9 mouse cellular contexts compared by ENCODE assay signal in genomic region chr11:106273811-106274210, GRCm38 (mm10). TPM values are rescaled to one million over a fixed set of nuclear protein-coding genes. Genes with fewer than 3 reads are reported as not detected.
DNase-seq lines count a peak whose midpoint lies in the region; ATAC-seq and TF ChIP-seq lines count a peak whose summit lies in the region.
"Had no signal": no experiment of that assay in that cellular context is flagged by ENCODE, and none has a peak within 500 bp of the region (broad histone marks: within the 10 kb centered on the region; RNA-seq: fewer than 3 reads in every experiment).

No protein-coding gene starts in this region.

- no peak for TF ChIP-seq CTCF in liver, postnatal 0 days (IDR thresholded peaks at IDR 0.05; ENCODE audit: low read depth)

- in situ Hi-C loops in ES-E14 (cut with MboI; ENCODE audit: low sequenced_read_pairs in 2 of 2, unreplicated experiment in 2 of 2): no loop called here

- no peak for DNase-seq in heart, adult 18-20 months
- DNase-seq in ES-E14 (ENCODE audit: low read depth, low spot score): no peak
- no peak for DNase-seq in liver, postnatal 0 days
- no peak for DNase-seq in cerebellum, postnatal 36 days
- DNase-seq in right cerebral cortex, adult 2 months (ENCODE audit: low spot score in 2 of 2): no peak
- no peak for DNase-seq in right cerebral cortex, adult 18-20 months

- H3K27ac ChIP-seq in heart, embryonic 14.5 days (replicated peaks in 1 of 2; ENCODE audit: control insufficient read depth in 1 of 2, insufficient read depth in 1 of 2, low read depth in 2 of 2, low read length in 2 of 2): no peak overlapping the region
- no peak overlapping the region; the same call in 1 of the 2 replicates for H3K27ac ChIP-seq in ES-E14 (ENCODE audit: insufficient read depth, low read depth, low read length, poor library complexity, severe bottlenecking)
- H3K27ac ChIP-seq in forebrain, embryonic 15.5 days (replicated peaks): peak overlapping the region; percentile 74; the same call in 1 of the 2 replicates
- peak overlapping the region; percentile 85; the same call in 1 of the 2 replicates for H3K27ac ChIP-seq in liver, postnatal 0 days (ENCODE audit: low read depth)

- peaks cover 3% of the 10 kb centered on the region; the same call in 1 of the 2 replicates for H3K36me3 ChIP-seq in heart, embryonic 14.5 days (ENCODE audit: control insufficient read depth, insufficient read depth, low read length)
- H3K36me3 ChIP-seq in ES-E14 (ENCODE audit: control insufficient read depth, insufficient read depth, low read length, poor library complexity, severe bottlenecking): no peaks in the 10 kb centered on the region
- H3K36me3 ChIP-seq in forebrain, embryonic 15.5 days: no peaks in the 10 kb centered on the region
- H3K36me3 ChIP-seq in liver, postnatal 0 days (replicated peaks; ENCODE audit: insufficient read depth, low read length): no peaks in the 10 kb centered on the region

- WGBS in heart, embryonic 14.5 days: 96% methylated on average over 6 of the region's 6 CpGs
- WGBS in forebrain, embryonic 15.5 days: 95% methylated on average over 6 of the region's 6 CpGs
- WGBS in liver, postnatal 0 days (ENCODE audit: insufficient replicate concordance): 86% methylated on average over 6 of the region's 6 CpGs

- no peaks in the 10 kb centered on the region for H3K27me3 ChIP-seq in heart, embryonic 14.5 days (ENCODE audit: control insufficient read depth, insufficient read depth, low read length)
- H3K27me3 ChIP-seq in forebrain, embryonic 15.5 days: no peaks in the 10 kb centered on the region
- no peaks in the 10 kb centered on the region for H3K27me3 ChIP-seq in liver, postnatal 0 days (ENCODE audit: insufficient read depth, low read length)

- H3K4me3 ChIP-seq in heart, embryonic 14.5 days (ENCODE audit: control insufficient read depth in 1 of 2, insufficient read depth in 1 of 2, low read depth in 1 of 2, low read length in 2 of 2): no peak overlapping the region
- H3K4me3 ChIP-seq in ES-E14 (ENCODE audit: insufficient read depth in 1 of 2, low read depth in 1 of 2, low read length in 2 of 2, poor library complexity in 1 of 2, severe bottlenecking in 1 of 2): peak overlapping the region; percentile 58 to 78; a peak in 3 of 4 replicates
- H3K4me3 ChIP-seq in forebrain, embryonic 15.5 days: no peak overlapping the region
- no peak overlapping the region for H3K4me3 ChIP-seq in liver, postnatal 0 days (ENCODE audit: low read depth, low read length)

- TF ChIP-seq EP300 in liver, postnatal 0 days (IDR thresholded peaks at IDR 0.05; ENCODE audit: low read depth): no peak

- no peaks in the 10 kb centered on the region for H3K9me3 ChIP-seq in heart, embryonic 14.5 days (ENCODE audit: control insufficient read depth, low read length)
- H3K9me3 ChIP-seq in ES-E14 (ENCODE audit: control insufficient read depth, insufficient read depth, low read depth, low read length): no peaks in the 10 kb centered on the region
- no peaks in the 10 kb centered on the region for H3K9me3 ChIP-seq in forebrain, embryonic 15.5 days
- no peaks in the 10 kb centered on the region for H3K9me3 ChIP-seq in liver, postnatal 0 days (ENCODE audit: low read length)

- no peak overlapping the region for H3K9ac ChIP-seq in heart, embryonic 14.5 days (ENCODE audit: low read length)
- H3K9ac ChIP-seq in ES-E14 (ENCODE audit: insufficient read depth, low read depth, low read length, poor library complexity, severe bottlenecking): peak overlapping the region; percentile 89
- no peak overlapping the region for H3K9ac ChIP-seq in forebrain, embryonic 15.5 days (replicated peaks)
- H3K9ac ChIP-seq in liver, postnatal 0 days (replicated peaks): no peak overlapping the region

- ATAC-seq in heart, embryonic 14.5 days (ENCODE audit: insufficient number of reproducible peaks, insufficient read depth, low FRiP score, low read depth): no peak
- no peak for ATAC-seq in forebrain, embryonic 15.5 days (replicated peaks)
- ATAC-seq in liver, postnatal 0 days: no peak

- peak overlapping the region; percentile 75 for H3K4me2 ChIP-seq in heart, embryonic 14.5 days (ENCODE audit: low read length)
- H3K4me2 ChIP-seq in forebrain, embryonic 15.5 days (replicated peaks): no peak overlapping the region
- peak overlapping the region; percentile 79 for H3K4me2 ChIP-seq in liver, postnatal 0 days (ENCODE audit: low read depth, low read length)

- H3K4me1 ChIP-seq in heart, embryonic 14.5 days (ENCODE audit: control insufficient read depth in 2 of 2, insufficient read depth in 2 of 2, low read length in 2 of 2): peaks cover 11 to 20% of the 10 kb centered on the region in 2 experiments
- peaks cover 6 to 19% of the 10 kb centered on the region in 2 experiments for H3K4me1 ChIP-seq in ES-E14 (ENCODE audit: control insufficient read depth in 2 of 2, insufficient read depth in 2 of 2, low read length in 2 of 2, poor library complexity in 1 of 2)
- peaks cover 37% of the 10 kb centered on the region for H3K4me1 ChIP-seq in forebrain, embryonic 15.5 days
- H3K4me1 ChIP-seq in liver, postnatal 0 days (ENCODE audit: insufficient read depth): peaks cover 42% of the 10 kb centered on the region

TF ChIP-seq in ES-E14, 5 proteins besides CTCF, POLR2A, EP300 and RAD21:
- no peak for TF ChIP-seq MAFK (IDR thresholded peaks at IDR 0.05; ENCODE audit: insufficient read depth, low read depth, low read length)
- no peak for TF ChIP-seq ZC3H11A (IDR thresholded peaks at IDR 0.05; ENCODE audit: borderline replicate concordance, low read depth, low read length)
- TF ChIP-seq ZNF384 (IDR thresholded peaks at IDR 0.05; ENCODE audit: low read depth, low read length): no peak
- TF ChIP-seq CHD2 (IDR thresholded peaks at IDR 0.05; ENCODE audit: low read depth, low read length): no peak
- no peak for TF ChIP-seq HCFC1 (IDR thresholded peaks at IDR 0.05; ENCODE audit: borderline replicate concordance, insufficient read depth, low read length)
TF ChIP-seq in ES-E14: peak in this region for 0.

RNA-seq across cellular contexts. Expression of gene Smarcd2, which starts 1.0 kb away (rescaled TPM):
- polyA plus RNA-seq in heart, embryonic 14.5 days (2014; fragmentation: Nextera tagmentation; extraction: Ambion mirVana): 18.1 and 22.9 TPM in 2 replicates
- total RNA-seq in heart, adult 18-20 months (2021): 10 to 100 TPM; 12.3 to 19.0 TPM
- total RNA-seq in ES-E14 (2012; rRNA removed): 45.0 and 47.7 TPM in 2 replicates
- polyA plus RNA-seq in forebrain, embryonic 15.5 days (2015; fragmentation: Nextera tagmentation; extraction: Ambion mirVana): 12.7 and 13.2 TPM in 2 replicates
- polyA plus RNA-seq in liver, postnatal 0 days (2015; fragmentation: Nextera tagmentation; extraction: Ambion mirVana): 16.4 and 19.5 TPM in 2 replicates

RNA-seq across cellular contexts. Expression of gene Tcam1, which starts 2.7 kb away (rescaled TPM):
- polyA plus RNA-seq in heart, embryonic 14.5 days (2014; fragmentation: Nextera tagmentation; extraction: Ambion mirVana): 0.05 and 0.07 TPM in 2 replicates
- not detected for total RNA-seq in heart, adult 18-20 months (2021)
- total RNA-seq in ES-E14 (2012; rRNA removed): 1.0 and 1.3 TPM in 2 replicates
- 0.08 and 0.10 TPM in 2 replicates for polyA plus RNA-seq in forebrain, embryonic 15.5 days (2015; fragmentation: Nextera tagmentation; extraction: Ambion mirVana)
- 0.07 and 0.09 TPM in 2 replicates for polyA plus RNA-seq in liver, postnatal 0 days (2015; fragmentation: Nextera tagmentation; extraction: Ambion mirVana)

RNA-seq across cellular contexts. Expression of gene Psmc5, which starts 17.9 kb away (rescaled TPM):
- polyA plus RNA-seq in heart, embryonic 14.5 days (2014; fragmentation: Nextera tagmentation; extraction: Ambion mirVana): 200 and 207 TPM in 2 replicates
- 100 to 1,000 TPM; 109 TPM for total RNA-seq in heart, adult 18-20 months (2021)
- total RNA-seq in ES-E14 (2012; rRNA removed): 161 and 263 TPM in 2 replicates
- polyA plus RNA-seq in forebrain, embryonic 15.5 days (2015; fragmentation: Nextera tagmentation; extraction: Ambion mirVana): 274 and 283 TPM in 2 replicates
- 87.0 and 88.8 TPM in 2 replicates for polyA plus RNA-seq in liver, postnatal 0 days (2015; fragmentation: Nextera tagmentation; extraction: Ambion mirVana)

RNA-seq across cellular contexts. Expression of gene Ftsj3, which starts 17.9 kb away (rescaled TPM):
- 31.7 and 34.1 TPM in 2 replicates for polyA plus RNA-seq in heart, embryonic 14.5 days (2014; fragmentation: Nextera tagmentation; extraction: Ambion mirVana)
- total RNA-seq in heart, adult 18-20 months (2021): 10 to 100 TPM; 19.5 to 23.2 TPM
- 304 and 403 TPM in 2 replicates for total RNA-seq in ES-E14 (2012; rRNA removed)
- polyA plus RNA-seq in forebrain, embryonic 15.5 days (2015; fragmentation: Nextera tagmentation; extraction: Ambion mirVana): 39.2 and 39.7 TPM in 2 replicates
- 21.9 and 22.5 TPM in 2 replicates for polyA plus RNA-seq in liver, postnatal 0 days (2015; fragmentation: Nextera tagmentation; extraction: Ambion mirVana)

RNA-seq across cellular contexts. Expression of gene Gh, which starts 27.9 kb away (rescaled TPM):
- polyA plus RNA-seq in heart, embryonic 14.5 days (2014; fragmentation: Nextera tagmentation; extraction: Ambion mirVana): not detected in 2 replicates
- total RNA-seq in heart, adult 18-20 months (2021): not detected
- total RNA-seq in ES-E14 (2012; rRNA removed): not detected in 2 replicates
- polyA plus RNA-seq in forebrain, embryonic 15.5 days (2015; fragmentation: Nextera tagmentation; extraction: Ambion mirVana): not detected in 2 replicates
- polyA plus RNA-seq in liver, postnatal 0 days (2015; fragmentation: Nextera tagmentation; extraction: Ambion mirVana): 0.13 and 0.21 TPM in 2 replicates
- polyA plus RNA-seq: brain, embryonic 14.5 days had no signal

Comparison
In these comparisons a context has a peak if more than half of its experiments do, and no peak if none do; other contexts are left out.
1. H3K27ac ChIP-seq: peak in forebrain, embryonic 15.5 days (single experiment) and liver, postnatal 0 days (single experiment); none in heart, embryonic 14.5 days (0 of 2) and ES-E14 (single experiment).
2. H3K4me3 ChIP-seq: peak in ES-E14 (2 of 2); none in heart, embryonic 14.5 days (0 of 2), forebrain, embryonic 15.5 days (single experiment) and liver, postnatal 0 days (single experiment).